Mouse (Mus musculus) spleen, postnatal 0 days (tissue): ENCODE measurements around the gene Evpl. TPM values are rescaled to one million over a fixed set of nuclear protein-coding genes. Genes with fewer than 3 reads are reported as not detected.

Experiments
- polyA plus RNA-seq: library from polyadenylated mRNA; unstranded; fragments of >200 nt; fragmentation: Nextera tagmentation; extraction: Ambion mirVana; gene quantifications from 2 replicates; pipeline ENCODE4 v1.2.1, GENCODE M21; 2015

Gene Evpl
- polyA plus RNA-seq: 0.51 and 0.87 TPM in 2 replicates

DNA sequence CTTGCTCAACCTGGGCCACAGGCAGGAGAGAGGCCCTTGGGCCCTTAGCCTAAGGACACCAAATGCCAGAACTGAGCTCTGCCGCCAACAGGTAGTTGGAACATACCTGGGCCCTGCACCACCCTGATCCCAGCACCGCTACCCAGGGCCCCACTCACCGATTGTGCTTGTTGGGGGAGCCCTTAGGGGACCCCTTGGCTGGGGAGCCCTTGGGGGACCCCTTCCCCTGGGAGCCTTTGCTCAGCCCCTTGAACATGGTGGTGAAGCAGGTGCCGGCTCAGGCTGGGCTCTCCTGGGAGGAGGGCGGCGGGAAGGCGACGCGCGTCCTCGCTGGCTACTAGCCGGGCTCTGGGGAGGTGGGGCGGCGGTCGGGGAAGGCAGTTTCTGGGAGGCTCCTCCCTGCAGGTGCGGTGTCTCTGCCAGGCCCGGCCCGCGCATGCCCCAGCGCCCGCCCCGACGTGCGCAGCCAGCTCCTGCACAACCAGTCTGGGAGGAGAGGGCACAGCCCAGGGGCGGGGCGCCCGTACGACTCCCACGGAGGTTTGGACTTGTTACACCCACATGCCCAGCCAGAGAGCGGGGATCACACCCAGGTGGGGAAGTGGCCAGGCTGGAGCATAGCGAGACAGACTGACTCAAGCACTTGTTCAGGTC, at the start of gene Evpl:
Gene Evpl, minus strand, starts transcription at position 336 of the 654 bp plus-strand sequence.

DNA sequence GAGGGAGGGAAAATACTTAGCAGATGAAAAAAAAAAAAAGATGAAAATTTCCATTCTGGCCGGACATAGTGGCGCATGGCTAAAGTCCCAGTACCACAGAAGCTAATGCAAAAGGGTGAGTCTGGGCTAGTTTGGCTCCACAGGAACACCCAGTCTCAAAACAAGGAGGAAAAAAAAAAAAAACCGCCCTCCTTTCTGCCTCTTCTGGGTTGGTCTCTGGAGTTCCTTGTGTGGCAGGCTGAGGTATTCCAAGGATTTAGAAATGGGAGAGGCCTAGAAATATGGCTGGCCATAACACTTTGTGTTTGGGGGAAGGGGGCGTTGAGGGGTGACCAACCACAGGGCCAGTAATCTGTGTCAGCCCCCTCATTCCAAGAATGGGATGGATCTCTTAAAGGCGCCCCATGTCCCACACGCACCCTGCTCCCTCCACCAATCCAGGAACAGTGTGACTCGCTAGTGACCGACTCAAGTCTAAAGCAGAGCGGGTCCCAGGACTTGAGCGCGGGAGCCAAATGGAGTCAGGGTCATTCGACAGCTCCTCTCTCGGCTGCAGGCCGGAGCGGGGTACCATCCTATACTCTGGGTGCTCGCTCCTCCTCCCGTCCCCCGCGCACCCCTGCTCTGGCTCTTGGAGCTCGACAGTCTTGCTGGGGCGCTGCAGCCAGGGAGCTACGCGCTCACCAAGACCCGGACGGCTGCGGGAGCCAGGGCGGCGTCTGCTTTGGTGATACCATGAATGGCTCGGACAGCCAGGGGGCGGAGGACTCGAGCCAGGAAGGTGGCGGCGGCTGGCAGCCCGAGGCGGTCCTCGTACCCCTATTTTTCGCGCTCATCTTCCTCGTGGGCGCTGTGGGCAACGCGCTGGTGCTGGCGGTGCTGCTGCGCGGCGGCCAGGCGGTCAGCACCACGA, 43.1 kb upstream of the Evpl start, which contains the start of gene Galr2:
Gene Galr2, plus strand, starts transcription at position 189 of the 913 bp plus-strand sequence.

DNA sequence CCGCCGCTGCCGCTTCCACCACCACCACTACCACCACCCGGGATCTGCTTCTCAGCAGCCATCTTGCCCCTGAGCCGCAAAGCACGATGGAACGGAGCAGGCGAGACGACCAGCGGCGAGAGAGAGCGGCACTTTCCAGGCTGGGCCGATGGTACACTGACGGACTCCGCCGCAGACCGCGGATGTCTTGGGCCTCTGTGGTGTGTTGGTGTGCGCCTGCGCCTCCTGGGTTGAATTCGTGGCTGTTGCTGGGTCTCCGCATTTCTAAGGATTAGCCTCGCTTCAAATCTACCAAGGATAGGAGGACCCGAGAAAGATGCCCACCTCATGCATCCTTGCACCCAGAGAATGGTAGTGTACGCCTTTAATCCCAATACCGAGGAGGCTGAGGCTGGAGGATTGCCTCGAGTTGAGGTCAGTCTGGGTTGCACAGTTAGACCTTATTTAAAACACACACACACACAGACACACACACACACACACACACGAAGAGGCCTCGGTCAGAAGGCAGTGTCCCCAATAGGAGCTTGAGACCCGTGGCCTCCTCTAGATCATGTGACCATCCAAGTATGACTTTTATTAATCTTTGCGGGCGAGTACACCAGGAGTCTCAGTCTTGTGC, 36.3 kb upstream of the Evpl start, which contains the start of gene Srp68:
Gene Srp68, minus strand, starts transcription at position 173 of the 622 bp plus-strand sequence.

DNA sequence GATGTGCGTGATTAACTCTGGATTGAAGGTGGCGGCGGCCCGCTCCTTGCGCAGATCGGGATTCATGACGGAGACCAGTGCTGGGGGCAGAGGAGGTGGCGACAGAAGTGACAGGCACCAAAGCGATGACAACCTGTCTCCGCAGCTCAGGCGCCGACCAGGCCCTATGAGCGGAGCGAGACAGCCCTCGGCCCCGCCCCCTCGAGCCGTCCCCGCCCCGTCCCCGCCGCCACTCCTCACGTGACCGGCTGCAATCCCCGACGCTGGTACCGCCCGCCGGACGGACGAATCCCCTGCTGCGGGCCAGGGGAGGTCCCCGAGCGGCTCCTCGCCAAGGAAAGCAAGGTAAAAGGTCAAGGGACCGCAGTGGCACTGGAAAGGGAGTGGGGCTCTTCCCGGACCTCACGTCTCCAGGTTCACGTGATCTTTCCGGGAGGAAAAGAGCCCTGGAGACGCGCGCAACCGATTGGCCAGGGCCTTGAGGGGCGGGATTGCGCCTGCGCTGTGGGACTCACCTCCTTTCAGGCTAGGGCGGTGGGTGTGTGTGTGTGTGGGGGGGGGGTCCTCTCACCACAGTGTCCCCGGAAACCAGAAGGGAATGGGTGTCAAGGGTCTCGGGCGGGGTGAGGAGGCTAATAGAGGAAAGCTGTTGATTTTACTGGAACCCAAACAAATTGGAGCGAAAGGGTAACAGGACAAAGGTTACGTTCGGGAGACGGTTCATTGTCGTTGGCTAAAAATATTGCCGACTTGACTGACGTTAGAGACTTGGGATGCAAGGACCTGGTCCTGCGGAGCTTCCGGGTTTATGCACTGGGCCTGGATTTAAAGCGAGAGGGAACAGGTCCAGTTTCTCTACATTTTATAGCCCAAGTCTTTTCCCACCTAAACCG, 39.0 kb downstream of the Evpl start, which contains the start of the genes Ten1 and Acox1:
Gene Ten1, plus strand, starts transcription at position 217 of the 893 bp plus-strand sequence.
Gene Acox1, minus strand, starts transcription at position 407 of the 893 bp plus-strand sequence.

Other genes starting within 250 kb of the Evpl start
- 46.4 and 52.6 TPM in 2 replicates for gene Galk1, start 225.4 kb downstream of the Evpl start, polyA plus RNA-seq
- gene H3f3b, start 210.1 kb downstream of the Evpl start, polyA plus RNA-seq: 1,286 and 1,302 TPM in 2 replicates
- 11.0 and 13.6 TPM in 2 replicates for gene Unk, start 207.8 kb downstream of the Evpl start, polyA plus RNA-seq
- 23.0 and 26.2 TPM in 2 replicates for gene Unc13d, start 160.1 kb downstream of the Evpl start, polyA plus RNA-seq
- 64.4 and 65.7 TPM in 2 replicates for gene Wbp2, start 151.1 kb downstream of the Evpl start, polyA plus RNA-seq
- gene Trim47, start 110.9 kb downstream of the Evpl start, polyA plus RNA-seq: 11.4 and 13.6 TPM in 2 replicates
- 2.3 and 3.0 TPM in 2 replicates for gene Trim65, start 106.9 kb downstream of the Evpl start, polyA plus RNA-seq
- gene Mrpl38, start 99.2 kb downstream of the Evpl start, polyA plus RNA-seq: 41.2 and 42.0 TPM in 2 replicates
- gene Fbf1, start 69.9 kb downstream of the Evpl start, polyA plus RNA-seq: 6.1 and 6.6 TPM in 2 replicates
- 47.1 and 53.1 TPM in 2 replicates for gene Ten1, start 39.2 kb downstream of the Evpl start, polyA plus RNA-seq
- 9.7 and 11.3 TPM in 2 replicates for gene Acox1, start 39.0 kb downstream of the Evpl start, polyA plus RNA-seq
- gene Srp68, start 36.1 kb upstream of the Evpl start, polyA plus RNA-seq: 35.5 and 40.3 TPM in 2 replicates
- 0.06 and 0.21 TPM in 2 replicates for gene Galr2, start 42.9 kb upstream of the Evpl start, polyA plus RNA-seq
- 29.6 and 30.9 TPM in 2 replicates for gene Exoc7, start 69.2 kb upstream of the Evpl start, polyA plus RNA-seq
- gene Foxj1, start 97.3 kb upstream of the Evpl start, polyA plus RNA-seq: 0.06 TPM in 1 of 2 replicates, not detected in the other
- 2.4 and 3.9 TPM in 2 replicates for gene Rnf157, start 175.0 kb upstream of the Evpl start, polyA plus RNA-seq
- gene Ubald2, start 196.0 kb upstream of the Evpl start, polyA plus RNA-seq: 55.6 and 56.2 TPM in 2 replicates
- gene Qrich2, start 228.2 kb upstream of the Evpl start, polyA plus RNA-seq: 0.05 TPM in 1 of 2 replicates, not detected in the other